Mouse (Mus musculus) olfactory bulb, adult 2 months (tissue): Measurements from ENCODE around the gene D430041D05Rik.

Experiments
- CTCF ChIP-seq: fragments of 200-500 bp; IDR thresholded peaks from 2 replicates; pipeline ENCODE4 v1.5.1; 2012; ENCODE audit warnings: low read depth, mild to moderate bottlenecking, low read length, moderate library complexity; ENCODE audit not compliant: insufficient read depth
- POLR2A ChIP-seq: fragments of 200-500 bp; IDR thresholded peaks from 2 replicates; pipeline ENCODE4 v1.6.1; 2012; ENCODE audit warnings: mild to moderate bottlenecking, low read depth, low read length, moderate library complexity; ENCODE audit not compliant: insufficient read depth

DNA sequence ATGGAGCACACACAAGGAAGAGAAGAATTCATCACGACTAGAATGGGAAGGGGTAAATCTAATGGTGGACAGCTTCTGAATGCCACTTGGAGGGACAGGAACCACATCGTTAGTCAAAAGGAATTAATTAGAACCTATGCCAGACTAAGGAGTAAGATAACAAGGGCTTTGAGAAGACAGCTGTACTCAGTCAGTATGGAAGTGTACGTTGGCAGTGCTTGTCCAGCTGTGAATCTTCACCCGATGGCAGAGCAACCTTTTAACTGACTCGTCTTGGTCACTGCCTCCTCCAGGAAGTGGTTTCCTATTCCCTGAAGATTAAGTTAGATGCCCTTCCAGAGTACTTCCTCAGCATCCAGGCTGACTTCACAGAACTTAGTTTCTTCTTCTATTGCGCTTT lies 87.0 kb downstream of the D430041D05Rik start:
- no peak for TF ChIP-seq CTCF
- TF ChIP-seq POLR2A: no peak
